Mouse (Mus musculus): ENCODE data around the gene Adgrl2. TPM values are rescaled to one million over a fixed set of nuclear protein-coding genes. Genes with fewer than 3 reads are reported as not detected.

The Adgrl2 gene
- total and polyA plus RNA-seq, 3 experiments: not detected

DNA sequence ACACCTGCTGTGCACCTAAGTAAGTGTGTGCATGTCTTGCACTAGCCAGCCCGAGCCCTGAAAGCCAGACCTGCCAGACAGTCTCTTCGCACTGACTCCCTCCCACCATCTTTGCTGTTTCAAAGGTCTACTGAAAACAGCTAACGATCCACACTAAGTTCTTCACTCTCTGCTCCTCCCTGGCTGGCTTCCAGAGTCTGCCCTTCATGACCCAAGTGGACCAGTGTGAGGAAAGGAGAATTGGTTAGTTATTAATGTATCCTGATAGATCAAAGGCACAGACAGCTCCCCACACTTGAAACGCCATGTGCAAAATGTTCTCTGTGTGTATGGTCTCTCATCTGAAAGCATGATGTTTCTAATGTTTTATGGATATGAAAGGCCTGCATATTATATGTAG is 103.4 kb downstream of the Adgrl2 start:
- no peaks in the 10 kb centered on the region for H3K27me3 ChIP-seq (ENCODE audit: control insufficient read depth in 1 of 2, insufficient read depth in 2 of 2, low read length in 2 of 2)
- DNase-seq (ENCODE audit: low read depth, low spot score): no peak
- no peaks in the 10 kb centered on the region for H3K9me3 ChIP-seq (replicated peaks; ENCODE audit: insufficient read depth, low read length)
- no peak overlapping the region for H3K4me3 ChIP-seq (ENCODE audit: control insufficient read depth in 1 of 2, insufficient read depth in 1 of 2, low read depth in 2 of 2, low read length in 2 of 2)
- no peak for TF ChIP-seq USF1 (IDR thresholded peaks at IDR 0.05; ENCODE audit: low read depth, low read length)
- TF ChIP-seq TAL1 (IDR thresholded peaks at IDR 0.05; ENCODE audit: low read length): no peak
- no peak for TF ChIP-seq KAT2A (conservative IDR thresholded peaks at IDR 0.05; ENCODE audit: low read depth, low read length)
- TF ChIP-seq GATA1 (IDR thresholded peaks at IDR 0.05; ENCODE audit: low read depth, low read length): no peak
- no peak for TF ChIP-seq EP300 (IDR thresholded peaks at IDR 0.05; ENCODE audit: low read depth in 1 of 2, low read length in 2 of 2)
- TF ChIP-seq ETS1 (IDR thresholded peaks at IDR 0.05; ENCODE audit: low read depth, low read length): no peak
- TF ChIP-seq ZC3H11A (IDR thresholded peaks at IDR 0.05; ENCODE audit: low read depth, low read length): no peak
- H3K4me1 ChIP-seq (ENCODE audit: control insufficient read depth in 1 of 2, insufficient read depth in 2 of 2, low read length in 2 of 2): no peaks in the 10 kb centered on the region
- H3K36me3 ChIP-seq (ENCODE audit: control insufficient read depth in 1 of 2, insufficient read depth in 2 of 2, low read length in 2 of 2): no peaks in the 10 kb centered on the region
- no peak overlapping the region for H3K9ac ChIP-seq (ENCODE audit: control insufficient read depth, low read depth, low read length, poor library complexity, severe bottlenecking)
- H3K27ac ChIP-seq (ENCODE audit: control insufficient read depth, low read depth, low read length): no peak overlapping the region
- H3K79me2 ChIP-seq (ENCODE audit: control insufficient read depth, insufficient read depth, low read length, poor library complexity): no peaks in the 10 kb centered on the region

GRCm38 (mm10) chr3:148885980-148886668 is 104.2 kb downstream of the Adgrl2 start:
- H3K4me3 ChIP-seq (ENCODE audit: control insufficient read depth in 1 of 2, insufficient read depth in 1 of 2, low read depth in 2 of 2, low read length in 2 of 2): no peak overlapping the region
- no peaks in the 10 kb centered on the region for H3K4me1 ChIP-seq (ENCODE audit: control insufficient read depth in 1 of 2, insufficient read depth in 2 of 2, low read length in 2 of 2)
- H3K9ac ChIP-seq (ENCODE audit: control insufficient read depth, low read depth, low read length, poor library complexity, severe bottlenecking): no peak overlapping the region
- H3K27ac ChIP-seq (ENCODE audit: control insufficient read depth, low read depth, low read length): no peak overlapping the region
- no peaks in the 10 kb centered on the region for H3K79me2 ChIP-seq (ENCODE audit: control insufficient read depth, insufficient read depth, low read length, poor library complexity)
- TF ChIP-seq MEF2A (IDR thresholded peaks at IDR 0.05; ENCODE audit: extremely low read depth, insufficient replicate concordance, low read depth, low read length, poor library complexity, severe bottlenecking): no peak
- TF ChIP-seq EP300 (IDR thresholded peaks at IDR 0.05; ENCODE audit: low read depth in 1 of 2, low read length in 2 of 2): no peak
- TF ChIP-seq ETS1 (IDR thresholded peaks at IDR 0.05; ENCODE audit: low read depth, low read length): no peak
- TF ChIP-seq CTCF (IDR thresholded peaks at IDR 0.05 in 2 of 3, conservative IDR thresholded peaks at IDR 0.05 in 1 of 3; ENCODE audit: control insufficient read depth in 1 of 3, insufficient read depth in 1 of 3, low read depth in 2 of 3, low read length in 3 of 3, poor library complexity in 1 of 3, severe bottlenecking in 1 of 3): no peak
- TF ChIP-seq MAZ (IDR thresholded peaks at IDR 0.05; ENCODE audit: low read depth, low read length): no peak
- TF ChIP-seq KAT2A (conservative IDR thresholded peaks at IDR 0.05; ENCODE audit: low read depth, low read length): no peak
- H3K36me3 ChIP-seq (ENCODE audit: control insufficient read depth in 1 of 2, insufficient read depth in 2 of 2, low read length in 2 of 2): no peaks in the 10 kb centered on the region
- H3K27me3 ChIP-seq (ENCODE audit: control insufficient read depth in 1 of 2, insufficient read depth in 2 of 2, low read length in 2 of 2): no peaks in the 10 kb centered on the region
- no peak for DNase-seq (ENCODE audit: low read depth, low spot score)
- H3K9me3 ChIP-seq (replicated peaks; ENCODE audit: insufficient read depth, low read length): no peaks in the 10 kb centered on the region

DNA sequence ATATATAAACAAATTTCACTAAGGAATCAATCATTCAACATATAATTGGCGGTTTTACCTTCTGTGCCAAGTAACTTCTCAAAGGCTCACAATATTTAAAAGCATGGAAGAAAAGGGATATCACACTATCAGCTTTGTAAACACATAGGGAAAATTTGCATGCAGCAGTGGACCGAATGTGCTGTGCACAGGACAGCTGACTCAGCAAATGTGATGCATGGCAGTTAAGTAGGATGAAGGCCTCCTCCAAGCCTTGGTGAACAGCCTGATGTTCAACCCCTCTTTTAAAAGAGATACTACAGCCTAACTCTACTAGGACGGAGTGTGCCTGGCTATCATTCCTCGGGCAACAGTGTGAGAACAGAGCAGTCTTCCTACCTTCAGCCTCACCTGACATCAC is 105.2 kb downstream of the Adgrl2 start:
- Histone ChIP-seq H3K4me3 (ENCODE audit: control insufficient read depth in 1 of 2, insufficient read depth in 1 of 2, low read depth in 2 of 2, low read length in 2 of 2) (no peak overlapping the region), H3K9ac (ENCODE audit: control insufficient read depth, low read depth, low read length, poor library complexity, severe bottlenecking) (no peak overlapping the region), H3K4me1 (ENCODE audit: control insufficient read depth in 1 of 2, insufficient read depth in 2 of 2, low read length in 2 of 2) (no peaks in the 10 kb centered on the region), H3K79me2 (ENCODE audit: control insufficient read depth, insufficient read depth, low read length, poor library complexity) (no peaks in the 10 kb centered on the region), H3K36me3 (ENCODE audit: control insufficient read depth in 1 of 2, insufficient read depth in 2 of 2, low read length in 2 of 2) (no peaks in the 10 kb centered on the region), H3K9me3 (replicated peaks; ENCODE audit: insufficient read depth, low read length) (no peaks in the 10 kb centered on the region), H3K27me3 (ENCODE audit: control insufficient read depth in 1 of 2, insufficient read depth in 2 of 2, low read length in 2 of 2) (no peaks in the 10 kb centered on the region), H3K27ac (ENCODE audit: control insufficient read depth, low read depth, low read length) (no peak overlapping the region)
- TF ChIP-seq MAFK (IDR thresholded peaks at IDR 0.05; ENCODE audit: borderline replicate concordance, low read depth, low read length) (peak; percentile 50; the same call in 1 of the 2 replicates), ZMIZ1 (IDR thresholded peaks at IDR 0.05; ENCODE audit: low read depth, low read length) (no peak)
- DNase-seq (ENCODE audit: low read depth, low spot score): no peak

Measured in MEL (cell line).